Mouse (Mus musculus) megakaryocyte, embryonic 14.5 days (primary cell): ENCODE measurements at regions not wholly inside any gene's neighbourhood (a gene's known extent, or its start where the extent isn't known, plus 50 kb on each side); places are given as distances from the start of the nearest gene placed in this dataset.

ENCODE experiments used
- FLI1 ChIP-seq: IDR thresholded peaks from 2 replicates; pipeline ENCODE4 v1.6.1; 2012; ENCODE audit warnings: low read length, inconsistent platforms, mixed read lengths
- GATA1 ChIP-seq: IDR thresholded peaks from 3 replicates; pipeline ENCODE4 v1.6.1; 2012; ENCODE audit warnings: mixed read lengths, low read length, inconsistent platforms, borderline replicate concordance

DNA sequence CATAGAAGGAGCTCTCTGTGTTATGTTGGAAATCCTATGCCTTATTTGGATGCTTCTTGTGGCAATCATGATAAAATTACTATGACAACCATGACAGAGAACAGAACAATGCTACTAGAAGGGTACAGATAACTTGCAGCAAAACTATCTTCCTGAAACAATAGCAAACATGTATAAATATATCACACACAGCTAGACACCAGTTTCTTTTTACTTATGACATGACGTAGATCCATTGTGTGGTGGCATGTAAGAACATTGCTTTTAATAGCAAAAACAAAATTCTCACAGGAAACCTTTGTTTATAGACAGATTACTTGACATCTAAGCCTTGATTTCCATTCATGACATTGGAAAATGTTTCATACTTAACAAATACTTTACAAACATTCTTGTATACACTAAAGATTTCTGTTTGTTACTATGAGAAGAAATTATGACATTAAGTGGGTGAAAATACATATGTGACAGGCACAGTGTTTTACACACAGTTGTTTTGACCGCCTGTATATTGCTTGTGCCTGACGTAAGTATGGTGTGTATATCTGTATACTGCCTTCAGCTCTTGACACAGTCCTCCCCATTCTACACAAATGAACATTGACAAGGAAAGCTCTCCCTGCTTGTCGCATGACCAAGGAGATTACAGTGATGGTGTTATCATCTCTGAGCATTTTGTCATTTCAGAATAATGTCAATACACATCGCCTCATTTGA, 113.6 kb upstream of the Emcn start:
- TF ChIP-seq FLI1 = no peak
- TF ChIP-seq GATA1 = no peak
